Mouse (Mus musculus): ENCODE data around the gene Tubg2.

Gene Tubg2

GRCm38 (mm10) chr11:101180846-101181740 is 25.4 kb downstream of the Tubg2 start:
- peak in 1 of 2 experiments; percentile 37 for DNase-seq

DNA sequence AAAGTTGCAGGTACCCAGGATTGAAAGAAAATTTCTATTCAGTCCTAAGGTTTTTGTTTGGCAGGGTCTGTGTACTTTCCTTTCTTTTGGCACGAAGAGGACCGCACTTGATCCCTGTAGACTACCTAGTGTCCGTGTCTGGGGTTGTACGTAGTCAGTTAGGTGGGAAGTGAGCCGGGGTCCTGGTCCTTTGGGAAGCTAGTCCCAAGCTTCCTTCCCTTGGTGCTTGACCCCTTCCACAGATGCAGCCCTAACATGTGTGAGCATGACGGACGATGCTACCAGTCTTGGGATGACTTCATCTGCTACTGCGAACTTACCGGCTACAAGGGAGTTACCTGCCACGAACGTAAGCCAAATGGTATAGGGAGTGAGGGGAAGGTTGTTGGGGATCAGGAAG is 26.3 kb downstream of the Tubg2 start:
- no peak for DNase-seq

DNA sequence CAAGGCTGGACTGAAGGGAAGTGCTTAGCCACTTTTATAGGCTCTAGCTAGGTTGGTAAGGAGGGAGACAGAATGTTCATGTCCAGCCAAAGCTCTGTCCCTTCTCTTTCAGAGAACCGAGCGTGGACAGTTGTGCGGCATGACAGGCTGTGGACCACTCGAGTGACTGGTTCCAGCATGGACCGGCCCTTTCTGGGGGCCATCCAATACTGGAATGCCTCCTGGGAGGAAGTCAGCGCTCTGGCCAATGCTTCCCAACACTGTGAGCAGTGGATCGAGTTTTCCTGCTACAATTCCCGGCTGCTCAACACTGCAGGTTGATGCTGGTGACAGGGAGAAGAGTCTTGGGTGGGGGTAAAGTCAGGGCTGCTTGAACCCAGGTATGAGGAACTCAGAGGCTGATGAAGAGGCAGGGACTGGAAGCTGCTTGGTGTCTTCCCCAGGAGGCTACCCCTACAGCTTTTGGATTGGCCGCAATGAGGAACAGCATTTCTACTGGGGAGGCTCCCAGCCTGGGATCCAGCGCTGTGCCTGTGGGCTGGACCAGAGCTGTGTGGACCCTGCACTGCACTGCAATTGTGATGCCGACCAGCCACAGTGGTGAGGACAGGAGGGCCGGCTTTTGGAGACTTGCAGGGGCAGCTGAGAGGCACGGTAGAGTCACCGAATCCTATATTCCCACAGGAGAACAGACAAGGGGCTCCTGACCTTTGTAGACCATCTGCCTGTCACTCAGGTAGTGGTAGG is 27.2 kb downstream of the Tubg2 start:
- no peak for DNase-seq

- no peak for DNase-seq
Observed at GRCm38 (mm10) chr11:101184984-101185383, 29.3 kb downstream of the Tubg2 start.

DNA sequence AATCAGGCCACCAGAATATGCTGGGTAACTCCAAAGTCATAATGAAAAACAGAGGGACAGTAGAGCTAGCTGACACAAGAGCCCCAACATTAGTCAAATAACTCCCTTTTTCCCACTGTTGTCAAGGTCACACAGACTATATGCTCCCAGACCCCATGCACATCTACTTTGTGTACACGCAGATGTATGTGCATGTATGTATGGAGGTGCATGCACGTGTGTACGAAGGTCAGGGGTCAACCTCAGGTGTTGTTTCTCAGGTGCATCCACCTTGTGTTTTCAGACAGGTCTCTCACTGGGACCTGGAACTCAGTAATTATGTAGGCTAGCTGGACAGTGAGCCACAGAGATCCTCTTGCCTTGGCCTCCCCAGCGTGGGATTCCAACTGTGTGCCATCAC is 29.7 kb downstream of the Tubg2 start:
- DNase-seq, result no peak

- DNase-seq, result no peak
Observed at GRCm38 (mm10) chr11:101186526-101187247, 31.0 kb downstream of the Tubg2 start.

- DNase-seq, result no peak
Observed at GRCm38 (mm10) chr11:101187541-101187940, 31.8 kb downstream of the Tubg2 start.

GRCm38 (mm10) chr11:101188166-101188805 is 32.6 kb downstream of the Tubg2 start:
- no peak for DNase-seq

GRCm38 (mm10) chr11:101189495-101190180 is 33.9 kb downstream of the Tubg2 start:
- DNase-seq, result no peak

DNA sequence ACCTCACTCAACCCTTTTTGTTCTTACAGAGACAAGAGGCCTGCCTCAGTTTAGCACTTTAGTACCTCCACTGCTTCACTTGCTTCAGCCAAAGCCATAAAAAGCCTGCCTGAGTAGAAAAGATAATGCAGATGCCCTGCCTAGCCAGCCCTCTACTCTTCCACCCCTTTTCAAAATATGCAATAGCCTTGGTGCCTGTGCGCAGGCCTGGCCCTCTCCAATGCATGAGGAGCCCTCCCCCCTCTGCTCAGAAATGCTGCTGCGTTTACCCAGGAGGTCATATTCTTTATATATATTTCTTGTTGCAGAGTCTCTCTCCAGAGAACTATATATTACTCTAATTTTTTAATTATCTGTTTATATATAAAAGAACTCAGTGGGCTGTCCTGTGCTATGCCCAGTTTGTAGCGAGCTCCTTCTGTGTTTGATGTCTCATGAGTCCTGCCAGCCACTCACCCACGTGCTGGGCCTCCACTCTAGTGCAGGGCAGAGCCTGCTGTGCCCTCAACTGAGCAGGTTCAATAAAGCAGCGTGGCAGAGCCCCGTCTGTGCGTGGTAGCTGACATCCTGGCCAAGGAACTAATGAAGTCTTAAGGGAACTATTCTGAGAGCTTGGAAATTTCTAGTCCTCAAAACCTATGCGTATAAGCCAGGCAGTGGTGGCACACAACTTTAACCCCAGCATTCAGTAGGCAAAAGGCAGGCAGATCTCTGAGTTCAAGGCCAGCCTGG is 34.6 kb downstream of the Tubg2 start:
- no peak for DNase-seq

- DNase-seq, result no peak
Observed at GRCm38 (mm10) chr11:101190913-101191907, 35.5 kb downstream of the Tubg2 start.

DNA sequence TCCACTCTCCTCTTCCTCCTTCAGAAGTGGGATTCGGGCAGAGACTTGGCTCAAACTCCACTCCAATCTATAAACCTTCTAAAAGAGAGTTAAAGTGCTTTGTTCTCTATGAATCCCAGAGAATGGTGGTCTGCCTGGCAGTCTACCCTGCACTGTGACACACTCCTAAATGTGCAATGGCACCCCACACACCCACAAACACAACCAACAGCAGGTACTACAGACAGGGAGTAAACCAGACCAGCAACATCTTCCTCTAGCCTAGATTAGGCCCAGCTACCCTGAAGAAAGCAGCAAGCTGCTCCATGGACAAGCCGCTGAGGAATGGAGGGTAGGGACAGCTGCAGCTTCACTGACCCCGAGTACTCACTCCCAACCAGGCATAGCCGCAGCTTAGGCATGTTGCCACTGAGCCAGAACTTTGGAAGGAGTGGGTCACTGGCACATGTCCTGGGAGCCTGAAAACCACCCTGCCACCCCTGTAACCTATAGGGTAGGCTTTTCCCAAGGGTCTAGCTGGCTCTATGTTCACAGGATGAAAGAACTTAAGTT is 36.3 kb downstream of the Tubg2 start:
- DNase-seq, result no peak

- DNase-seq, result no peak
Observed at GRCm38 (mm10) chr11:101192646-101193045, 36.9 kb downstream of the Tubg2 start.

DNA sequence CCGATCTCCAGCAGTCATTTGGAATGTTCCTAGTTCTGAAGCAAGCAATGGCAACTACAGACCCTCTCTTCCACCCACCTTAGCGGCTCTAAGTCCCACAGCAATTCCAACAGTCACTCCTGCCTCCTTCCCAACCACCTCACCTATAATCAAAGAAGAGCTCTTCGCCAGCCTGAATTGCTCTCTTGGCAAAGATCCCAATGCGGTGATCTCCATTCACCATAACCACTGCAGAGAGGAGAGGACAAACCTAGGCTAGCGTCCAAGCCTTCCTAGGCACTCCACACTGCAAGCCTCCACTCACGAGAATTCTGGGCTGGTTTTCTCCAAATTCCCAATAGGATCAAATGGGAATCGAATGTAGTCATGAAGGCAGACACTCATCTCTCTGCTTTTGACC is 37.4 kb downstream of the Tubg2 start:
- no peak for DNase-seq

- DNase-seq, result no peak
Observed at GRCm38 (mm10) chr11:101194137-101194536, 38.4 kb downstream of the Tubg2 start.

GRCm38 (mm10) chr11:101194643-101195042 is 38.9 kb downstream of the Tubg2 start:
- DNase-seq, result peak in 1 of 2 experiments; percentile 47

DNA sequence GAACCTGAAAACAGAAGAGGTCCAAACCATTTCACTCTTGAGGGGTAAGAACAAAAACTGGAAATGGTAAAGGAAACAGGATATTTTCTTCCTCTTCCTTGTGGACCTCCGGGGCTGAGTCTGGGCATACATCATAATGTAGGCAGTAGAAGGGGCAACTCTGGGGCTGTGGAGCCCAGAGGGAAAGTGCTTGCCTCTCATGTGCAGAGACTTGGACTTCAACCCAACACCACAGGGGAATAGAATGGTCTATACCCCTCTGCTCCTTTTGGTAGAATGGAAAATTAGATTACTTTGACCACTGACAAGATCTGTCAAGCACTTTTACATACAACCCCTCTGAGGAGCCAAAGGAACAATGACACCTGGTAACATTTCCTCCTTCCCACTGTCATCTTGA is 39.4 kb downstream of the Tubg2 start:
- no peak for DNase-seq

DNA sequence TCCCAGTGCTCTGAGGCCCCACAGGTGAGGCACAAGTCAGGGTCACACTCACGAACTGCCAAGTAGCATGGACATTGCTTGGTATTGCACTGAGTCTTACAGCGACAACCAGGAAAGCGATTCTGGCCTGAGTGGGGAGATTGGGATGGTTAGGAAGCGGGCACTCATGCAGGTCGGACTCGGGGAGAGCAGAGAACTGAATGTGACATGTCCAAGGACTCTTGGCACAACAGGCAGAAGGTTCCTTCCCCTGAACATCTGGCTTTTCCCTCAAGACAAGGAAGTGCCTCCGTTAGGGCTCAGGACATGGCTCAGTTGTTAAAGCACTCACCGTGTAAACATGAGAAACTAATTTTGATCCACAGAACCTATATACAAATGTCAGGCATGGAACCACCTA is 39.9 kb downstream of the Tubg2 start:
- DNase-seq, result no peak

DNA sequence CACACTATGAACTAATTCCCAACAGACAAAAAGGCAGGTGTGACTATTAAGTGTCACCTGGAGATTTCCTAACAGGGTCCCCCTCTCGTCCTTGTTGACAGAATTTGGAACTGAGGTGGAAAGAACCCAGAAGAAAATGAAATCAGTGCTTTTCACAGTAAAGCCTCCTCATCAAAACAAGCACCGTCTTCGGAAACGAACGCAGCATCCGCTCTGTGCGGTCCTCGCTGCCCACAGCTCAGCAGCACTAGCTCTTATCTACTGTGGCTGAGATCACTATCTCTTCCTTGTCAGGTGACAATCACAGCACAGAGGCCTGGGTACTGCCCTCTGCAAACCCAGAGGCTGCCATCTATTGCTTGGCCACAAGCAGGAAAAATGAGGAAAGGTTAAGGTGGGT is 40.5 kb downstream of the Tubg2 start:
- DNase-seq, result no peak

DNA sequence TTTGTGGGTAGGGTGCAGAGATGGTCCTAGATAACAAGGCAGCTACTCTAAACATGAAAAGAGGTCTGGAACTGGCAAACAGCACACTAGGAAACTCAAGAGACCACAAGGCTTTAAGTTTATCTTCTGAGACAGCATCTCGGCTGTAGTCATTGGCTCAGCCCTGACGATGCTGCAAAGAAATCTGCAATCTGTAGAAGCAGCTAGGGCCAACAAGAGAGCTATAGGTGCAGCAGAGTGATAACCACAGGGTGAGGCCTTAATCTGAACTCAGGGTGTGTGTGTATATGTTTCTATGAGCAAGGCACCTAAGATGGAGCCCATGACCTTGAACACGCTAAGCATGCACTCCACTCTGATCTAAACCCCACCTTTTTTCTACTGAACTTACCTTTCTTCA is 43.8 kb downstream of the Tubg2 start:
- no peak for DNase-seq

Measured in thymus, postnatal 36 days (tissue).